ENCODE assay signal across 16 mouse cellular contexts in genomic region chr1:118598339-118598738, GRCm38 (mm10). TPM values are rescaled to one million over a fixed set of nuclear protein-coding genes. Genes with fewer than 3 reads are reported as not detected.
DNase-seq lines count a peak whose midpoint lies in the region; ATAC-seq and TF ChIP-seq lines count a peak whose summit lies in the region.
"Had no signal": no experiment of that assay in that cellular context is flagged by ENCODE, and none has a peak within 500 bp of the region (broad histone marks: within the 10 kb centered on the region; RNA-seq: fewer than 3 reads in every experiment).

No protein-coding gene starts in this region.

- peak; percentile 55 for DNase-seq in lung, embryonic 14.5 days
- DNase-seq in lung, postnatal 4 days = no peak
- peak; percentile 81 to 82 for DNase-seq in cerebellum, adult 18-20 months
- DNase-seq in embryonic facial prominence, embryonic 14.5 days (ENCODE audit: low spot score) = peak; percentile 75
- DNase-seq in stomach, postnatal 0 days (ENCODE audit: low spot score) = peak; percentile 72
- DNase-seq in right cerebral cortex, adult 2 months (ENCODE audit: low spot score in 2 of 2) = no peak
- no peak for DNase-seq in heart, adult 8-10 months (ENCODE audit: low spot score)
- DNase-seq: B cell, adult 2 months; heart, postnatal 10 days; kidney, postnatal 10 days; liver, embryonic 13.5 days; thymus, postnatal 25 days had no signal

- no peak overlapping the region for H3K9ac ChIP-seq in lung, embryonic 14.5 days
- H3K9ac ChIP-seq in embryonic facial prominence, embryonic 14.5 days (ENCODE audit: low read depth, low read length) = no peak overlapping the region
- no peak overlapping the region for H3K9ac ChIP-seq in stomach, postnatal 0 days (ENCODE audit: low read length)
- H3K9ac ChIP-seq: forebrain, embryonic 15.5 days; hindbrain, embryonic 14.5 days; liver, embryonic 13.5 days had no signal

- no peak overlapping the region; the same call in 1 of the 2 replicates for H3K27ac ChIP-seq in lung, embryonic 14.5 days (ENCODE audit: low read depth)
- no peak overlapping the region for H3K27ac ChIP-seq in embryonic facial prominence, embryonic 14.5 days (replicated peaks; ENCODE audit: low read depth, low read length)
- H3K27ac ChIP-seq in stomach, postnatal 0 days (replicated peaks) = peak overlapping the region; percentile 45
- H3K27ac ChIP-seq: forebrain, embryonic 15.5 days; hindbrain, embryonic 14.5 days; liver, embryonic 13.5 days had no signal

- H3K36me3 ChIP-seq in lung, embryonic 14.5 days (ENCODE audit: insufficient read depth) = peaks cover 78% of the 10 kb centered on the region
- H3K36me3 ChIP-seq in embryonic facial prominence, embryonic 14.5 days (ENCODE audit: control insufficient read depth, insufficient read depth, low read length) = peaks cover 92% of the 10 kb centered on the region
- peaks cover 23% of the 10 kb centered on the region for H3K36me3 ChIP-seq in stomach, postnatal 0 days (ENCODE audit: control insufficient read depth, insufficient read depth, low read length)

- H3K4me1 ChIP-seq in lung, embryonic 14.5 days (ENCODE audit: insufficient read depth) = no peaks in the 10 kb centered on the region
- H3K4me1 ChIP-seq in embryonic facial prominence, embryonic 14.5 days (ENCODE audit: control insufficient read depth, insufficient read depth, low read length) = no peaks in the 10 kb centered on the region
- H3K4me1 ChIP-seq in stomach, postnatal 0 days (replicated peaks; ENCODE audit: control insufficient read depth, insufficient read depth) = no peaks in the 10 kb centered on the region
- H3K4me1 ChIP-seq: forebrain, embryonic 15.5 days had no signal

- no peaks in the 10 kb centered on the region for H3K27me3 ChIP-seq in lung, embryonic 14.5 days (ENCODE audit: insufficient read depth, low read length)
- no peaks in the 10 kb centered on the region for H3K27me3 ChIP-seq in embryonic facial prominence, embryonic 14.5 days (replicated peaks; ENCODE audit: control insufficient read depth, insufficient read depth, low read length)
- H3K27me3 ChIP-seq in stomach, postnatal 0 days (ENCODE audit: control insufficient read depth, insufficient read depth, low read length) = no peaks in the 10 kb centered on the region
- H3K27me3 ChIP-seq: forebrain, embryonic 15.5 days; liver, embryonic 13.5 days had no signal

- no peaks in the 10 kb centered on the region for H3K9me3 ChIP-seq in lung, embryonic 14.5 days (ENCODE audit: low read depth, low read length)
- H3K9me3 ChIP-seq in embryonic facial prominence, embryonic 14.5 days (ENCODE audit: control insufficient read depth, low read length) = no peaks in the 10 kb centered on the region
- H3K9me3 ChIP-seq in stomach, postnatal 0 days (ENCODE audit: control insufficient read depth, low read length) = no peaks in the 10 kb centered on the region
- H3K9me3 ChIP-seq: forebrain, embryonic 15.5 days; liver, embryonic 13.5 days had no signal

- 51% methylated on average over 3 of the region's 3 CpGs for WGBS in lung, embryonic 14.5 days
- WGBS in embryonic facial prominence, embryonic 14.5 days = 67% methylated on average over 3 of the region's 3 CpGs
- WGBS in stomach, postnatal 0 days = 50% methylated on average over 3 of the region's 3 CpGs

- no peak for TF ChIP-seq EP300 in stomach, postnatal 0 days (optimal IDR thresholded peaks at IDR 0.05)

- no peak overlapping the region for H3K4me3 ChIP-seq in lung, embryonic 14.5 days (ENCODE audit: low read depth, low read length)
- no peak overlapping the region for H3K4me3 ChIP-seq in embryonic facial prominence, embryonic 14.5 days (ENCODE audit: low read depth, low read length)
- H3K4me3 ChIP-seq in stomach, postnatal 0 days (ENCODE audit: low read depth, low read length) = no peak overlapping the region
- H3K4me3 ChIP-seq: forebrain, embryonic 15.5 days; liver, embryonic 13.5 days had no signal

- ATAC-seq in lung, embryonic 14.5 days (ENCODE audit: insufficient read depth) = no peak; the same call in 1 of the 2 replicates
- 0 out of 2 replicates have a peak, but pooled peaks have one; percentile 12 for ATAC-seq in embryonic facial prominence, embryonic 14.5 days (ENCODE audit: low read depth)
- ATAC-seq in stomach, postnatal 0 days (ENCODE audit: low FRiP score, low TSS enrichment) = peak; percentile 74
- ATAC-seq: forebrain, embryonic 15.5 days; intestine, postnatal 0 days had no signal

- no peak overlapping the region for H3K4me2 ChIP-seq in lung, embryonic 14.5 days
- H3K4me2 ChIP-seq in embryonic facial prominence, embryonic 14.5 days (ENCODE audit: low read depth, low read length) = no peak overlapping the region
- H3K4me2 ChIP-seq in stomach, postnatal 0 days (replicated peaks; ENCODE audit: low read depth) = no peak overlapping the region
- H3K4me2 ChIP-seq: forebrain, embryonic 15.5 days; hindbrain, embryonic 14.5 days; liver, embryonic 13.5 days had no signal

- TF ChIP-seq CTCF in lung, embryonic 14.5 days (IDR thresholded peaks at IDR 0.05; ENCODE audit: low read depth) = no peak
- no peak for TF ChIP-seq CTCF in stomach, postnatal 0 days (IDR thresholded peaks at IDR 0.05; ENCODE audit: low read depth)

RNA-seq across cellular contexts. Expression of gene Tfcp2l1, which starts 29.4 kb away (rescaled TPM):
- 0.74 and 1.4 TPM in 2 replicates for polyA plus RNA-seq in lung, embryonic 14.5 days (2014; fragmentation: Nextera tagmentation; extraction: Ambion mirVana)
- polyA plus RNA-seq in embryonic facial prominence, embryonic 14.5 days (2014; fragmentation: Nextera tagmentation; extraction: Ambion mirVana) = 1.4 and 2.8 TPM in 2 replicates
- 5.3 and 6.3 TPM in 2 replicates for polyA plus RNA-seq in stomach, postnatal 0 days (2015; fragmentation: Nextera tagmentation; extraction: Ambion mirVana)
- under 1 TPM; 0.35 to 0.69 (median 0.42) TPM for total RNA-seq in heart, adult 8-10 months (2022)
- total RNA-seq: megakaryocyte, adult 5-6 weeks had no signal

Comparison
In these comparisons a context has a peak if more than half of its experiments do, and no peak if none do; other contexts are left out.
1. DNase-seq: peak in lung, embryonic 14.5 days (single experiment), cerebellum, adult 18-20 months (2 of 2), embryonic facial prominence, embryonic 14.5 days (single experiment) and stomach, postnatal 0 days (single experiment); none in lung, postnatal 4 days (0 of 2), right cerebral cortex, adult 2 months (0 of 2) and heart, adult 8-10 months (single experiment).